8 mouse cellular contexts compared by ENCODE assay signal in the genomic region with DNA sequence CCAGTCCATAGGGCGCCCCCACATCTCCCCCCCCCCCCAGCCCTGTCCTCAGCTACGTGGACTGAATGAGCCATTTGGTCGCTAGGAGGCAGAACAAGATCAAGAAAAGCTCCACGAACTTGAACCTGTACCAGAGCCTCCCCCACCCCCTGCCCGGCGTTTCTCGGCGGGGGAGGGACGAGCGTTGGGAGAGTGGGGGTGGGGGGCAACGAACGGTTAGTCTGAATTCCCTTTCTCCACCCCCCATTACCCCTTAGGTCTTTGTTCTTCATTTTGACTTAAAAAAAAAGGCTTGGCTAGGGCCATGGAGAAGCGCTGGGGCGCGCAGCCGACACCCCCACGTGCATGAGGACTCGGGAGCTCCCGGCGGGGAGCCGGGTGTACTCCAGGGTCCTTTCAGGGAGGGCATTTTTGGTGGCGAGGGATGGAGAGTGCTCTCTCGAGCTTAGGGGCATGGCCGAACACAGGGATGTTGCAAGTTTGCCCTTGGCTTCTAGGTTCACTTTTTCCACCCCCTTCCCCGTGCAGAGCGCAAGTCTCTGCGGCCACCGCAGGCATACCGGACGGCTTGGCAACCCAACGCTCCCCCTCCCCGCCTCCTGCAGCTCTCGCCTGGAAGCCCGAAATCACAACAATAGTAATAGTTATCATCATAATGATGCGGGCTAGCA. TPM values are rescaled to one million over a fixed set of nuclear protein-coding genes. Genes with fewer than 3 reads are reported as not detected.
DNase-seq lines count a peak whose midpoint lies in the region; ATAC-seq and TF ChIP-seq lines count a peak whose summit lies in the region.

No protein-coding gene starts in this region.

- no peak for ATAC-seq in cerebellum, adult (ENCODE audit: insufficient number of reproducible peaks, low FRiP score, low TSS enrichment)
- peak; percentile 58 for ATAC-seq in forebrain, postnatal 0 days
- ATAC-seq in hindbrain, postnatal 0 days: peak; percentile 63
- ATAC-seq in limb, embryonic 15.5 days (ENCODE audit: insufficient number of reproducible peaks, low FRiP score, low TSS enrichment, low read depth): peak; percentile 66
- ATAC-seq in midbrain, embryonic 14.5 days (ENCODE audit: low FRiP score, low TSS enrichment): peak; percentile 60

- no peaks in the 10 kb centered on the region for H3K9me3 ChIP-seq in forebrain, postnatal 0 days (ENCODE audit: low read length)
- H3K9me3 ChIP-seq in hindbrain, postnatal 0 days (ENCODE audit: low read length): no peaks in the 10 kb centered on the region
- no peaks in the 10 kb centered on the region for H3K9me3 ChIP-seq in limb, embryonic 15.5 days
- H3K9me3 ChIP-seq in midbrain, embryonic 14.5 days (ENCODE audit: control insufficient read depth, low read length): no peaks in the 10 kb centered on the region

- under 1% methylated on average over 35 of the region's 35 CpGs for WGBS in cerebellum, adult 2 months
- WGBS in forebrain, postnatal 0 days: 2% methylated on average over 35 of the region's 35 CpGs
- WGBS in hindbrain, postnatal 0 days: under 1% methylated on average over 33 of the region's 35 CpGs
- under 1% methylated on average over 35 of the region's 35 CpGs for WGBS in limb, embryonic 15.5 days
- WGBS in midbrain, embryonic 14.5 days: under 1% methylated on average over 35 of the region's 35 CpGs

- H3K27ac ChIP-seq in cerebellum, adult 2 months (ENCODE audit: insufficient read depth, low read length): no peak overlapping the region
- peak overlapping the region; percentile 99 for H3K27ac ChIP-seq in forebrain, postnatal 0 days (ENCODE audit: low read depth, low read length)
- H3K27ac ChIP-seq in hindbrain, postnatal 0 days: peak overlapping the region; percentile 93
- H3K27ac ChIP-seq in limb, embryonic 15.5 days: peak overlapping the region; percentile 97
- peak overlapping the region; percentile 96 for H3K27ac ChIP-seq in midbrain, embryonic 14.5 days (replicated peaks; ENCODE audit: low read depth, low read length)

- peak; percentile 24; the same call in 1 of the 2 replicates for TF ChIP-seq CTCF in cerebellum, adult 2 months (IDR thresholded peaks at IDR 0.05; ENCODE audit: borderline replicate concordance, insufficient read depth, low read depth, low read length)
- peak; percentile 69 for TF ChIP-seq CTCF in forebrain, postnatal 0 days (IDR thresholded peaks at IDR 0.05; ENCODE audit: low read depth)
- peak; percentile 70 for TF ChIP-seq CTCF in hindbrain, postnatal 0 days (IDR thresholded peaks at IDR 0.05; ENCODE audit: low read depth)

- H3K4me1 ChIP-seq in cerebellum, adult 2 months (ENCODE audit: control insufficient read depth, insufficient read depth, low read length): no peaks in the 10 kb centered on the region; the same call in 1 of the 2 replicates
- H3K4me1 ChIP-seq in forebrain, postnatal 0 days (ENCODE audit: insufficient read depth): peaks cover 11% of the 10 kb centered on the region; the same call in 1 of the 2 replicates
- 0 out of 2 replicates have a peak, but pooled peaks cover 7% of the 10 kb centered on the region for H3K4me1 ChIP-seq in hindbrain, postnatal 0 days (ENCODE audit: insufficient read depth, low read length)
- peaks cover 23% of the 10 kb centered on the region for H3K4me1 ChIP-seq in limb, embryonic 15.5 days
- H3K4me1 ChIP-seq in midbrain, embryonic 14.5 days (ENCODE audit: control insufficient read depth, insufficient read depth, low read length): peaks cover 26% of the 10 kb centered on the region

- H3K36me3 ChIP-seq in forebrain, postnatal 0 days (ENCODE audit: insufficient read depth): peaks cover 11% of the 10 kb centered on the region; the same call in 1 of the 2 replicates
- H3K36me3 ChIP-seq in hindbrain, postnatal 0 days (ENCODE audit: insufficient read depth, low read length): no peaks in the 10 kb centered on the region
- peaks cover 11% of the 10 kb centered on the region for H3K36me3 ChIP-seq in limb, embryonic 15.5 days
- peaks cover 11% of the 10 kb centered on the region for H3K36me3 ChIP-seq in midbrain, embryonic 14.5 days (ENCODE audit: control insufficient read depth, insufficient read depth, low read length)

- H3K27me3 ChIP-seq in cerebellum, adult 2 months (ENCODE audit: control insufficient read depth, insufficient read depth, low read length): peaks cover 23% of the 10 kb centered on the region; the same call in 1 of the 2 replicates
- no peaks in the 10 kb centered on the region for H3K27me3 ChIP-seq in forebrain, postnatal 0 days (ENCODE audit: insufficient read depth, low read length)
- H3K27me3 ChIP-seq in hindbrain, postnatal 0 days (ENCODE audit: insufficient read depth, low read length): no peaks in the 10 kb centered on the region
- no peaks in the 10 kb centered on the region for H3K27me3 ChIP-seq in limb, embryonic 15.5 days
- H3K27me3 ChIP-seq in midbrain, embryonic 14.5 days (ENCODE audit: control insufficient read depth, insufficient read depth, low read length): no peaks in the 10 kb centered on the region

- TF ChIP-seq POLR2A in cerebellum, adult 2 months (IDR thresholded peaks at IDR 0.05; ENCODE audit: borderline replicate concordance, insufficient read depth, low read length): no peak

- H3K4me2 ChIP-seq in forebrain, postnatal 0 days (ENCODE audit: low read depth): peak overlapping the region; percentile 98
- H3K4me2 ChIP-seq in hindbrain, postnatal 0 days (ENCODE audit: low read depth, low read length): peak overlapping the region; percentile 100
- peak overlapping the region; percentile 94 for H3K4me2 ChIP-seq in limb, embryonic 15.5 days
- peak overlapping the region; percentile 99 for H3K4me2 ChIP-seq in midbrain, embryonic 14.5 days (ENCODE audit: low read length)

- peak overlapping the region; percentile 96 for H3K9ac ChIP-seq in forebrain, postnatal 0 days
- peak overlapping the region; percentile 74 for H3K9ac ChIP-seq in hindbrain, postnatal 0 days (replicated peaks; ENCODE audit: low read length)
- H3K9ac ChIP-seq in limb, embryonic 15.5 days: peak overlapping the region; percentile 79
- H3K9ac ChIP-seq in midbrain, embryonic 14.5 days (replicated peaks; ENCODE audit: low read length): peak overlapping the region; percentile 90

- peak; percentile 46 to 49 for DNase-seq in cerebellum, adult 2 months
- DNase-seq in brain, adult 2 months (ENCODE audit: low read depth, low spot score): peak; percentile 89
- DNase-seq in forebrain, postnatal 0 days: peak; percentile 91
- DNase-seq in hindbrain, postnatal 0 days (ENCODE audit: low spot score): peak; percentile 89
- DNase-seq in midbrain, embryonic 14.5 days: peak; percentile 89
- peak; percentile 52 to 66 for DNase-seq in spleen, postnatal 14 days (ENCODE audit: low spot score in 2 of 2)

- H3K4me3 ChIP-seq in cerebellum, adult 2 months (replicated peaks; ENCODE audit: insufficient read depth, low read depth, low read length): peak overlapping the region; percentile 61
- H3K4me3 ChIP-seq in forebrain, postnatal 0 days (ENCODE audit: low read depth, low read length): peak overlapping the region; percentile 69
- peak overlapping the region; percentile 69 for H3K4me3 ChIP-seq in hindbrain, postnatal 0 days (ENCODE audit: low read length)
- H3K4me3 ChIP-seq in limb, embryonic 15.5 days: peak overlapping the region; percentile 62
- H3K4me3 ChIP-seq in midbrain, embryonic 14.5 days (replicated peaks; ENCODE audit: low read depth, low read length): peak overlapping the region; percentile 67

RNA-seq across cellular contexts. Expression of a gene that starts 3.3 kb away (rescaled TPM):
- 9.5 and 10.4 TPM in 2 replicates for polyA plus RNA-seq in cerebellum, adult 2 months (2012; rRNA removed)
- total RNA-seq in forebrain, postnatal 0 days (2014; rRNA removed): 70.8 and 85.9 TPM in 2 replicates
- polyA plus RNA-seq in forebrain, postnatal 0 days (2015; fragmentation: Nextera tagmentation; extraction: Ambion mirVana): 173 and 174 TPM in 2 replicates
- total RNA-seq in hindbrain, postnatal 0 days (2014; rRNA removed): 32.2 and 32.3 TPM in 2 replicates
- polyA plus RNA-seq in hindbrain, postnatal 0 days (2015; fragmentation: Nextera tagmentation; extraction: Ambion mirVana): 69.8 and 73.5 TPM in 2 replicates
- polyA plus RNA-seq in limb, embryonic 15.5 days (2015; fragmentation: Nextera tagmentation; extraction: Ambion mirVana): 52.1 and 60.9 TPM in 2 replicates
- polyA plus RNA-seq in midbrain, embryonic 14.5 days (2014; fragmentation: Nextera tagmentation; extraction: Ambion mirVana): 117 and 121 TPM in 2 replicates

RNA-seq across cellular contexts. Expression of a gene that starts 6.3 kb away (rescaled TPM):
- polyA plus RNA-seq in cerebellum, adult 2 months (2012; rRNA removed): 0.21 TPM in 1 of 2 replicates, not detected in the other
- total RNA-seq in forebrain, postnatal 0 days (2014; rRNA removed): 1.8 TPM in 1 of 2 replicates, not detected in the other
- polyA plus RNA-seq in forebrain, postnatal 0 days (2015; fragmentation: Nextera tagmentation; extraction: Ambion mirVana): 0.26 and 0.63 TPM in 2 replicates
- total RNA-seq in hindbrain, postnatal 0 days (2014; rRNA removed): not detected in 2 replicates
- not detected in 2 replicates for polyA plus RNA-seq in hindbrain, postnatal 0 days (2015; fragmentation: Nextera tagmentation; extraction: Ambion mirVana)
- 0.20 TPM in 1 of 2 replicates, not detected in the other for polyA plus RNA-seq in limb, embryonic 15.5 days (2015; fragmentation: Nextera tagmentation; extraction: Ambion mirVana)
- 0.40 TPM in 1 of 2 replicates, not detected in the other for polyA plus RNA-seq in midbrain, embryonic 14.5 days (2014; fragmentation: Nextera tagmentation; extraction: Ambion mirVana)
